Mouse (Mus musculus): ENCODE data around the gene Cask. TPM values are rescaled to one million over a fixed set of nuclear protein-coding genes. Genes with fewer than 3 reads are reported as not detected.
"Not testable (repeated sequence)": the region's sequence is repeated elsewhere in the genome, so short reads cannot be mapped to it uniquely, and the experiment has no call there.

Cask gene
- polyA plus RNA-seq, 1 experiment from 2014 or later: 5.0 TPM

DNA sequence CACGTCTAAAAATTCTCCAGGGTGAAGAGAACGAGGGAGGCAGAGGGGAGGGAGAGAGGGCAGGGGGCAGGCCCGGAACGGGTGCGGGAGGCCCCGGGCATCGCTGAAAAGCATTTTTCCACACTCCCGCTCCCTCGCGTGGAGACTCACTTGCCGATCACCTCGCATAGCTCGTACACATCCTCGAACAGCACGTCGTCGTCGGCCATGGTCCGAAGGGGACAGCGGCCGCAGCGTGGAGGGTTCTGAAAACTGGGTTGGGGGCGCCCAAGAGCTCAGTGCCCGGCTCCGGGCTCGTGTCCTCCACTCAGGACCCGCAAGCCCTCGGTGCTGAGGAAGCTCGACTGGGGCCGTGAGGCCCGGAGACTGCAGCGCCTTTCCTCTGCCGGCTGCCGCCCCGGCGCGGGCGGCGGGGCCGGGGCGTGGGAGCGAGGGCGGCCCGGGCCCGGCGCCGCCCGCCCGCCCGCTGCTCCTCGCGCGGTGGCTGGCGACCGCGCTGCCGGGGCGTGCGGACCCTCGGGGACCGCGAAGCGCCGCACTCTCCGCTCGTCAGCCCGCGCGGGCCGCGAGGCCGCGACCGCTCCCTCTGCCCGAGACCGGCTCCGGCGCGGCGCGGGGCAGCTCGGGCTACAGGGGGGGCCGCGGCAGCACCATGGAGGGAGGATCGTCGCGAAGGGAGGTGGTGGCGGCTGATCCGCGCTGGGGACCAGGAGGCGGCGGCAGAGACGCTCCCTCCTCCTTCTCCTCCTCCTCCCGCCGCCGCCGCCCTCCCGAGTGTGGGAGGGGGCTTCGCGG is 5.1 kb downstream of the Cask start:
- Histone ChIP-seq H3K27ac (ENCODE audit: low read length) (peak overlapping the region; percentile 87), H3K9me3 (replicated peaks; ENCODE audit: control insufficient read depth, low read length) (no peaks in the 10 kb centered on the region)
- 19% methylated on average over 64 of the region's 100 CpGs for WGBS

GRCm38 (mm10) chrX:13845141-13845857 is 5.9 kb downstream of the Cask start:
- no peaks in the 10 kb centered on the region for H3K9me3 ChIP-seq (replicated peaks; ENCODE audit: control insufficient read depth, low read length)
- peak overlapping the region; percentile 70 for H3K9ac ChIP-seq (ENCODE audit: low read length)
- no peaks in the 10 kb centered on the region for H3K27me3 ChIP-seq (ENCODE audit: control insufficient read depth, insufficient read depth, low read length)
- no peaks in the 10 kb centered on the region; the same call in 1 of the 2 replicates for H3K4me1 ChIP-seq (ENCODE audit: control insufficient read depth, insufficient read depth, low read length)
- 12% methylated on average over 22 of the region's 22 CpGs for WGBS
- peak overlapping the region; percentile 75 for H3K4me3 ChIP-seq (ENCODE audit: low read length)
- H3K4me2 ChIP-seq (ENCODE audit: low read depth, low read length): peak overlapping the region; percentile 67
- ATAC-seq (replicated peaks; ENCODE audit: extremely low read depth, insufficient read depth, low FRiP score): no peak
- H3K27ac ChIP-seq (ENCODE audit: low read length): peak overlapping the region; percentile 87
- H3K36me3 ChIP-seq (ENCODE audit: control insufficient read depth, insufficient read depth): no peaks in the 10 kb centered on the region

More for the DNA sequence above, 5.1 kb downstream of the Cask start:
- Histone ChIP-seq H3K9ac (ENCODE audit: low read length) (peak overlapping the region; percentile 70), H3K36me3 (ENCODE audit: control insufficient read depth, insufficient read depth) (no peaks in the 10 kb centered on the region), H3K27me3 (ENCODE audit: control insufficient read depth, insufficient read depth, low read length) (no peaks in the 10 kb centered on the region), H3K4me2 (ENCODE audit: low read depth, low read length) (peak overlapping the region; percentile 67), H3K4me1 (ENCODE audit: control insufficient read depth, insufficient read depth, low read length) (no peaks in the 10 kb centered on the region; the same call in 1 of the 2 replicates), H3K4me3 (ENCODE audit: low read length) (peak overlapping the region; percentile 75)
- ATAC-seq (replicated peaks; ENCODE audit: extremely low read depth, insufficient read depth, low FRiP score): peak; percentile 54

- no peak overlapping the region for H3K27ac ChIP-seq (ENCODE audit: low read length)
- H3K4me3 ChIP-seq (ENCODE audit: low read length): no peak overlapping the region
- WGBS: 74% methylated on average over 1 of the region's 1 CpGs
- H3K9ac ChIP-seq (ENCODE audit: low read length): no peak overlapping the region
- no peak overlapping the region for H3K4me2 ChIP-seq (ENCODE audit: low read depth, low read length)
- no peak for ATAC-seq (replicated peaks; ENCODE audit: extremely low read depth, insufficient read depth, low FRiP score)
- no peaks in the 10 kb centered on the region for H3K4me1 ChIP-seq (ENCODE audit: control insufficient read depth, insufficient read depth, low read length)
- no peaks in the 10 kb centered on the region for H3K27me3 ChIP-seq (ENCODE audit: control insufficient read depth, insufficient read depth, low read length)
- no peaks in the 10 kb centered on the region for H3K36me3 ChIP-seq (ENCODE audit: control insufficient read depth, insufficient read depth)
- no peaks in the 10 kb centered on the region for H3K9me3 ChIP-seq (replicated peaks; ENCODE audit: control insufficient read depth, low read length)
Observed at GRCm38 (mm10) chrX:13822792-13823191, 28.4 kb downstream of the Cask start.

DNA sequence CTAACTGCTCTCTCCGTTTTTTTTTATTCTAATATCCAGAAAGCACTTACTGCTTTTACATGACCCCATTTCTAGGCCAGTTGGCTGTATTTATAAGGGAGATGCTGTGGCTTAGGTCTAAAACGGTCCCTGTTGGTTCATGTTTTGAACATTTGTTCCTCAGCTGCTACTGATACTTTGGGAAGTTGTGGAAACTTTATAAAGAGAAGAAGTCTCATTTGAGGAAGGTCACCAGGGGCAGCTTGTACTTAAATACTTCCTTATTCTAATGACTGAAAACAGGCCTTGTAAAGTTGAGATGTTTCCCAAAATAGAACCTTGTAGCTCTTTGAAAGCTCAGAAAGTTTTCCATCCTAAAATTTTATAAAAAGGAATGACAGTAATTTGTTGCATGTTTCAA is 52.4 kb downstream of the Cask start:
- Histone ChIP-seq H3K27me3 (ENCODE audit: control insufficient read depth, insufficient read depth, low read length) (no peaks in the 10 kb centered on the region), H3K4me2 (ENCODE audit: low read depth, low read length) (no peak overlapping the region), H3K27ac (ENCODE audit: low read length) (no peak overlapping the region), H3K4me3 (ENCODE audit: low read length) (no peak overlapping the region), H3K9ac (ENCODE audit: low read length) (no peak overlapping the region), H3K36me3 (ENCODE audit: control insufficient read depth, insufficient read depth) (no peaks in the 10 kb centered on the region), H3K9me3 (replicated peaks; ENCODE audit: control insufficient read depth, low read length) (no peaks in the 10 kb centered on the region), H3K4me1 (ENCODE audit: control insufficient read depth, insufficient read depth, low read length) (no peaks in the 10 kb centered on the region)
- ATAC-seq (replicated peaks; ENCODE audit: extremely low read depth, insufficient read depth, low FRiP score): no peak
- 59% methylated on average over 2 of the region's 2 CpGs for WGBS

GRCm38 (mm10) chrX:13765672-13766071 is 85.5 kb downstream of the Cask start:
- 89% methylated on average over 1 of the region's 1 CpGs for WGBS
- no peak for ATAC-seq (replicated peaks; ENCODE audit: extremely low read depth, insufficient read depth, low FRiP score)

DNA sequence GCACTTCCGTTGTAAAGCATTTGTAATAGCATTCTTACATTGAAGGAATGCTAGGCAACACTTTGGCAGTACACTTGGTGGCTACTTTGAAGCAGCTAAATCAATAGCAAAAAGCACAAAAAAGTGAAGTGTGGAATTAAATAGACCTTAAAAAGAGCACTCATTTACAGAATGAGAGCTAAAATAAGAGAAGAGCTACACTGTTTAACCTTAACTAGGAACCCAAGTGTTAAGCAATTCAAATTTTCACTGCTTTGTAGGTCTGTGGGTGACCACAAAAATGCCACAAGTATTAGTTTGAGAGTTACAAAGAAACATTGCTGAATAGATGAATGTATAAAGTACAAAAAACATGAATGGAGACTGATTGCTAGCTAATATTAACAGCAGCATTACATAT is 86.1 kb downstream of the Cask start:
- Histone ChIP-seq H3K4me1 (ENCODE audit: control insufficient read depth, insufficient read depth, low read length) (no peaks in the 10 kb centered on the region), H3K9ac (ENCODE audit: low read length) (no peak overlapping the region), H3K27ac (ENCODE audit: low read length) (no peak overlapping the region), H3K27me3 (ENCODE audit: control insufficient read depth, insufficient read depth, low read length) (no peaks in the 10 kb centered on the region), H3K9me3 (replicated peaks; ENCODE audit: control insufficient read depth, low read length) (no peaks in the 10 kb centered on the region), H3K4me2 (ENCODE audit: low read depth, low read length) (no peak overlapping the region), H3K36me3 (ENCODE audit: control insufficient read depth, insufficient read depth) (no peaks in the 10 kb centered on the region), H3K4me3 (ENCODE audit: low read length) (no peak overlapping the region)
- no peak for ATAC-seq (replicated peaks; ENCODE audit: extremely low read depth, insufficient read depth, low FRiP score)
- 66% methylated on average over 1 of the region's 1 CpGs for WGBS

More at GRCm38 (mm10) chrX:13765672-13766071, 85.5 kb downstream of the Cask start:
- no peak overlapping the region for H3K27ac ChIP-seq (ENCODE audit: low read length)
- no peak overlapping the region for H3K4me3 ChIP-seq (ENCODE audit: low read length)
- no peaks in the 10 kb centered on the region for H3K27me3 ChIP-seq (ENCODE audit: control insufficient read depth, insufficient read depth, low read length)
- no peak overlapping the region for H3K4me2 ChIP-seq (ENCODE audit: low read depth, low read length)
- H3K36me3 ChIP-seq (ENCODE audit: control insufficient read depth, insufficient read depth): no peaks in the 10 kb centered on the region
- no peaks in the 10 kb centered on the region for H3K4me1 ChIP-seq (ENCODE audit: control insufficient read depth, insufficient read depth, low read length)
- H3K9ac ChIP-seq (ENCODE audit: low read length): no peak overlapping the region
- H3K9me3 ChIP-seq (replicated peaks; ENCODE audit: control insufficient read depth, low read length): no peaks in the 10 kb centered on the region

DNA sequence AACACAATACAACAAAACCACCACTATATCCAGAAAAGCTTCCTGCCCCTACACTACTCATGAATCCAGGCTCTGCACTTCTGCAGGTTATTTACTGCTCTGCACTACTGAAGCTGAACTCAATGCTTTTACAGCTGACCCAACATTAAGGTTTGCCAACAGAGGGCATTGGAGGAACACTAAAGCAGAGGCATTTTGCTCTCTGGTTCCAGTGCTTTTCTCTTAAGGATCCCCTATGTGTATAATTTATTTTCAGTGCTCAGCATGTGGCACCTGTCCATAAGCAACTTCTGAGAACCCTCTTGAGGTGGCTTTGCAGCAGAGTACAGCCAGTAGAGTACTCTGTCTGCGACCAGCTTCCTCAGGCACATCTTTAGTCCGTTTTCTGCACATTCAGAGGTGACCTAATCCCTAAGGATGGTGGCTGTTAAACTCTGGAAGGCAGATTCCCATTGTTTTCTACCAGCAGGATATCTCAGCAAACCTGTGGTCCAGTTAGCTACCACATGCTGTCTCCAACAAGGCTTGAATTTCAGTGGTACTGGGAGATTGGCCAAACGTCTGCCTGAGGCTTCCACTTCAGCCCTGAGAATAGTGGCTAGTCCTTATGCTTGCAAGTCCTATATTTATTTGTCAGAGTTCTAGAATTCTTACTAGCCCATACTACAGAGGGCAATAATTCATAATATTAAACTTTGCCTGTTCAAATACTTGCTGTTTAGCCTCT is 93.7 kb downstream of the Cask start:
- Histone ChIP-seq H3K36me3 (ENCODE audit: control insufficient read depth, insufficient read depth) (no peaks in the 10 kb centered on the region), H3K9ac (ENCODE audit: low read length) (no peak overlapping the region), H3K4me1 (ENCODE audit: control insufficient read depth, insufficient read depth, low read length) (no peaks in the 10 kb centered on the region), H3K4me2 (ENCODE audit: low read depth, low read length) (no peak overlapping the region), H3K9me3 (replicated peaks; ENCODE audit: control insufficient read depth, low read length) (no peaks in the 10 kb centered on the region), H3K27ac (ENCODE audit: low read length) (no peak overlapping the region), H3K27me3 (ENCODE audit: control insufficient read depth, insufficient read depth, low read length) (no peaks in the 10 kb centered on the region), H3K4me3 (ENCODE audit: low read length) (no peak overlapping the region)
- ATAC-seq (replicated peaks; ENCODE audit: extremely low read depth, insufficient read depth, low FRiP score): no peak
- WGBS: 22% methylated on average over 3 of the region's 3 CpGs

DNA sequence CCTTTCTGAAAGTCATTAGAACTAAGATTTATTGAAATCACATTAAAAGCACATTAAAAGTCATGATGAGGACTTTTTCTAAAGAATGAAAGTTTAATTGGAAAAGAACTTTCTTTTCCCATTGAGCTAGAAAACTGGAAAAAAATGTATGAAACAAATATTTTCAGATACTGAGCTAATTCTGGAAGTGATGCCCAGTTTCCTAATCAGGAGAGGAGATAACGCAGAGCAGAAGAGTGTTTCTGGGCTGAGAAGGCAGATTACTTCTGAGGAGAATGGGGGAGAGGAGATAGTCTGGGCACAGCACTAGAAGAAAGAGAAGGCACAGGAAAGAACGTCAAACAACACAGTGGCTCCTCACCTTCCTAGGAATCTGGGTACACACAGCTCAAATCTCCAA is 110.1 kb downstream of the Cask start:
- no peak for ATAC-seq (replicated peaks; ENCODE audit: extremely low read depth, insufficient read depth, low FRiP score)
- Histone ChIP-seq H3K4me1 (ENCODE audit: control insufficient read depth, insufficient read depth, low read length) (0 out of 2 replicates have a peak, but pooled peaks cover 2% of the 10 kb centered on the region), H3K9me3 (replicated peaks; ENCODE audit: control insufficient read depth, low read length) (no peaks in the 10 kb centered on the region; the same call in 1 of the 2 replicates), H3K4me3 (ENCODE audit: low read length) (no peak overlapping the region), H3K27me3 (ENCODE audit: control insufficient read depth, insufficient read depth, low read length) (no peaks in the 10 kb centered on the region), H3K27ac (ENCODE audit: low read length) (no peak overlapping the region), H3K4me2 (ENCODE audit: low read depth, low read length) (no peak overlapping the region), H3K9ac (ENCODE audit: low read length) (no peak overlapping the region), H3K36me3 (ENCODE audit: control insufficient read depth, insufficient read depth) (no peaks in the 10 kb centered on the region)
- 29% methylated on average over 2 of the region's 2 CpGs for WGBS

DNA sequence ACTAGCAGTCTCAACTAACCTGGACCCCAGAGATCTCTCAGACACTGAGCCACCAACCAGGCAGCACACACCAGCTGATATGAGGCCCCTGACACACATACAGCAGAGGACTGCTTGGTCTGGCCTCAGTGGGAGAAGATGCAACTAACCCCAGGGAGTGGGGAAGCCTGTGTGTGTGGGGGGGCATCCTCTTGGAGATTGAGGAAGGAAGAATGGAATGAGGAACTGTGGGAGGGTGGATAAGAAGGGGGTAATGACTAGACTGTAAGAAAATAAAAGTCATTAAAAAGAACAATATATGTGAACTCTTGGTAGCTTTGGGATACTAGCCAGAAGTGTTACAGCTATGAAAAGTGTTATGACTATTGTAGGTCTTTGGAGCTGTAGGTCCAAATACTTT is 120.4 kb downstream of the Cask start:
- ATAC-seq (replicated peaks; ENCODE audit: extremely low read depth, insufficient read depth, low FRiP score); H3K4me1 ChIP-seq (ENCODE audit: control insufficient read depth, insufficient read depth, low read length); H3K27ac ChIP-seq (ENCODE audit: low read length); H3K9me3 ChIP-seq (replicated peaks; ENCODE audit: control insufficient read depth, low read length); H3K27me3 ChIP-seq (ENCODE audit: control insufficient read depth, insufficient read depth, low read length); H3K4me3 ChIP-seq (ENCODE audit: low read length); H3K9ac ChIP-seq (ENCODE audit: low read length); H3K4me2 ChIP-seq (ENCODE audit: low read depth, low read length); H3K36me3 ChIP-seq (ENCODE audit: control insufficient read depth, insufficient read depth): not testable (repeated sequence)
